Mouse (Mus musculus) thymus, adult 18-20 months (tissue): ENCODE measurements around the gene Lgi4.

Source experiments
- DNase-seq, 2 experiments: peaks; one replicate each; pipeline ENCODE4 v3.0.0; 2022; ENCODE audit warnings: mixed read lengths in 2 of 2

The Lgi4 gene

DNA sequence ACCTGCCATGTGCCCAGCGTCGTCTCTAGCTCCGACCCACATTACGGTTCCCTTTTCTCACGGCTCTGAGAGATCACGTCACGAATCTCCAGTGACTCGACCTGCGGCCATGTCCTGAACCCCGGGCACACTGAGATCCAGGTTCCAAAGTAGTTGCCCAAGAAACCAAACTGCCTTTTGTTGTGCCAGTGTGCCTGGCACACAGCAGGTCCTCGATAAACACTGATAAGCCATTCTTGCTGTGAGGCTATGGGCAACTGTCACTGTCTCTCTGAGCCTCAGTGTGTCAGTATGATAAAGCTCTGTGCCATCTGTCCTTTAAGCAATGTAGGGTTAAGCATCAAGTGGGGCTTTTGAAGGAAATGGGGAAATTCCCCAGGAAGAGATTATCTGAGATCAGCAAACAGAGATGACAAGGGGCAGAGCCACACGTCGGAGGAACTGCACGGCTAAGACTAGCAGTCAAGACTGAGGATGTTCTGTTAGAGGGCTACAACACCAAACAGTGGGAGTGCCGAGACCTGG, 51.8 kb downstream of the Lgi4 start:
- no peak for DNase-seq

DNA sequence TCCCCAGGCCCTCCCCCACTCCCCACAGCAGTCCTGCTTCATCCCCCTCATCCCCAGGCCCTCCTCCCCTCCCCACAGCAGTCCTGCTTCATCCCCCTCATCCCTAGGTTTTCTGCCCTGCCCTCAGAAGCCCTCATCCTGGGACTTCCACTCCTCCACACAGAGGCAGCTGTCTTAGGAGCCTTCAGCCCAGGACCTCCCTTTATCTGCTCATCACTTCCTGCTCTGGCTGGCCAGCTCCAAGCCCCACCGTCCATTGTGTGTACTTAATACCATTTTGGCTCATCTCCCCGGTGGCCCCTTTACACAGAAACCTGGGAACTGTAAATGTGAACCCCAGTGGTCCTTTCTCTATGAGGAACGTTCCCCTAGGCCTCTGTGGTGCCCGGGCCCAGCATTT, 52.9 kb downstream of the Lgi4 start:
- no peak for DNase-seq

DNA sequence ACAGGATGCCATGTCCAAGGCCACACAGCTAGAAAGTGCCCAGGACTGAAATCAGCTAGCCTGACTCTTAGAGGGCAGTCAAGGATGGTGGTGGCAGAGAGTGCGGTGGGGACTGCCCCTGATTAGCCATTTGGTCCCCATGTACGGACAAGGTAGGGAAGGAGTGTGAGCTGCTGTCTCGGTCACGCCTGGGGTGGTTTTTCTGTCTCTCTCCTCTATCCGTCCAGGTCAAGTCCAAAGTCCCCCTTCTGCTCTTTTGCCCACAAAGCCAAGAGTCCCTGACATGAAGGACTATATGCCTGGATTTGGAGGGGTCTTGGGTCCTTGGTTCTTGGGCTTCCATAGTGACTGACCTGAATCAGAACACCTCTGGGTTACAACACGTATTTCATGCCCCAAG, 54.7 kb downstream of the Lgi4 start:
- no peak for DNase-seq

DNA sequence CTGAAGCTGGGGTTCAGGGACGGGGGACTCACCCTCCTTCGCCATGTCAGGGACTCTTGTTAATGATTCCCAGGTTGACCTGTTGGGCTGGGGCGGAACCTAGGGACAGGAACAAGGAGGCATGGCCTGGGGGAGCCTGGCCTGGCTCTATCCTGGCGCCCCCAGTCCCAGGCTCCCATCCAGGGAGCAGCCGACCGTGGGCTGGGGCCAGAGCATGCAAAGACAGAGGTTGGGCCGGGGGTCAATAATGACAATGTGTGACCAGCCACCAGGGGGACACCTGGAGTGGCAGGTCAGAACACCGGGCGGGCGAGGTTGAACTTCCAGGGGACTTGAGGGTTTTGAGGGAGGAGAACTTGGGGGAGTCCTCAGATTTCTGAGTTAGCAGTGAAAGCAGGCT, 55.5 kb downstream of the Lgi4 start:
- DNase-seq: no peak

DNA sequence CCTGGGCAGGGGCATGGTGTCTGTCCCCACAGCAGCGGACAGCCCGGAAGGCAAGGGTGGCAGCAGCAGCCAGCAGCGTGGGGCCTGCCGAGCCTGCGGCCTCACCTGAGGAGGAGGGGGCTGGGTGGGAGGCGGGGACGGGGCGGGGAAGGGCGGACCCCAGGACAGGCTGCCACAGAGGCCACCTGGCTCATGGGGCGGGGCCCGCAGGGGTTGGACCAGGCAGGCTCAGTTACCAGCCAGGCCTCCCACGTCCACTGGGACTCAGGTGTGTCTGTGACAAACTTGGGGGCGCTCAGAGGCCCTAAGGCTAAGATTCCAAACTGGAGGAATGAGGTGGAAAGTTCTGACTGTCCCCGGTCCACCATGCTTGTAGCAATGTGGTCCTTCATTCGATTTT, 56.0 kb downstream of the Lgi4 start, which contains the start of gene Hpn:
Gene Hpn (minus strand): TSS at position 109 of the 400 bp plus-strand sequence.
- no peak for DNase-seq

DNA sequence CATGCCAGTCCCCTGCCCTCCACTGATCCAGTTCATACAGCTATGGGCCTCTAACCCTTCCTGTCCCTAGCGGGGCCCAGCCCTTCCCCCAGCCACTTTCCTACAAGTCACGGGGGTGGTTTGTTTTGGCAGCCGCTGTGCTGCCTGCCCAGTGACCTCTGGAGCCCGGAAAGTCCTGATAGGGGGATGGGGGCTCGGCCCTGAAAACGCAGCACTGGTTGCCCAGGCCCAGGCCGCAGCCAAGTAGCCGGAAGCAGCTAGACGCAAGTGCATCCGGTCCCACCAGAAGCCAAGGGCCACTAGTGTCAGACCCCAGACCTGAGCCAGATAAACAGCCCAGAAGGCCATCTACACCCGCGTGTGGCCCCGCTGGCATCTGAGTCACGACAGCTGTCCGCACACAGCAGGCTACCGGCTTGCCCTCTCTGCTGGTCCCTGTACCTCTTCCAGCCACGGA, 56.5 kb downstream of the Lgi4 start:
- no peak for DNase-seq

DNA sequence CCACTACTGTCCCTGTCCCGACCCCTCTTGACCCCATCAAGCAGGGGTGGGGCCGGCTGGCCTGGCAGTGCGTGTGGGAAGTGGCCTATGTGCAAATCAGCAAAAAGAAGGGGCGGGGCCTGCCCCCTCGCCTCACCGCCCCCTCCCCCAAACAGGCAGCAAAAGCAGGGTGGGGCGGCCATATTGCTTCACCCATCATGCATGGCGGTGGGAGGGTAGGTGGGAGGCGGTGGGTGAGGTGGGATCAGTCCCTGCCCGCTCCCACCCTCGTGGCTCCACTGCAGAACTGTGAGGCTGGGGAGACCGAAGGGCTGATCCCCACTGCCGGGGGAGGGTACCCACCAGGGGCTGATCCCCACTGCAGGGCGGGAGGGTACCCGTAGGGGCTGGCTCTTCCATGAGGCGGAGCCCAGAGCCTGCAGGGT, 57.6 kb downstream of the Lgi4 start:
- no peak for DNase-seq

DNA sequence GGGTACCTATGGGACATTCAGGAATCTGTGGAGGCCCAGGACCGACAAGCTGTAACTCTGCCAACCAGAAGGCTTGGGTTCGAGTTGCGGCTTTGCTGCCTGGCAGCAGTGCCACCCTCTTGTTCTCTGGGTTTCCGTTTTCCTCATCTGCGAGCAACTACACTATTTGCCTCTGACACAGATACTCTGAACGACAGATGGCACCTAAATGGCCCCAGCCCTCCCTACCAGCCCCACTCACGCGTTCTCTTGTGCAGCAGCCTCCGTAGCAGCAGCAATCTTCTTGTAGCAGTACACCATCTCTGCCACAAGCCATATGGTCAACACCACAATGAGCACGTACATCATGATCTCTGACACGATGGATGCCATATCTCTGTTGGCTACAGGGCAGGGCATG, 58.3 kb downstream of the Lgi4 start:
- DNase-seq: no peak

DNA sequence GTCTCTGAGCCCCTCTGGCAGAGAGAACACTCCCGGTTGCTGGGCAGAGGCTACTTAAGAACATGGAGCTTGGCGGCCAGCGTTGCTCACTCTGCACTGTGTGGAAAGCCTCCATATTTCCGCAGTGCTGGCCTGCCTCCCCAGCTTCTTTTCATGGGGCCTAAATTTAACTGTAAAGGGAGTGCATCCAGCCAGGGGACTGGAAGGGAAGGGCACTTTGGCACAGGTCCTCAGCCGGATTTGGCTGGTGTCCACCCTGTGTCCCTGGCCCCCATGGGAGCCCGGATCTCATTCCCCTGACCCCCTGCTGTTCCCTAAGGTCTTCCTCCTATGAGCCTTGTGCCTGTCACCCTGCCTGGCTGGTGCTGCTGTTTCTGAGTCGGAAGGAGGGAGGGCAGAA, 59.3 kb downstream of the Lgi4 start:
- no peak for DNase-seq

DNA sequence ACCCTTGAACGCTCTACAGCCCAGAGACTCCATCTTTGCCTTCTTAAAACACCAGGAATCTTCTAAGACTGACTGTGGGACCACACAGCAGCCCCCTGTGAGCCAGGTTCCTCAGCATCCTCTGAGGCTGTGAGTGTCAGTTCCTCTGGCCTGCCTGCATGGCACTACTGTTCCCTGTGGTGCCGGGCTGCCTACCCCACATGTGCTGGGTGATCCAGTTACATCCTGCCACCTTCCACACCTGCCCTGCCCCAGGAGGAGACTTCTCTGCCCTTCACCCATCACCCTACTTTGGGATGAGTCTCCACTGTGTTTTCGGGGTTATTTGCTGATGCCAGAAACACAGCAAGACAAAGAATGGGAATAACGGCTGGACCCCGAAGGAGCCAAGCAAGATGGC, 60.4 kb downstream of the Lgi4 start:
- DNase-seq: no peak
